Mouse (Mus musculus) cerebellum, postnatal 36 days (tissue): ENCODE results near the gene Pbld1.

Experiments
- DNase-seq, 2 experiments: peaks; one replicate each; pipeline ENCODE4 v3.0.0; 2021 to 2022; ENCODE audit warnings: mixed read lengths in 2 of 2

Gene Pbld1

DNA sequence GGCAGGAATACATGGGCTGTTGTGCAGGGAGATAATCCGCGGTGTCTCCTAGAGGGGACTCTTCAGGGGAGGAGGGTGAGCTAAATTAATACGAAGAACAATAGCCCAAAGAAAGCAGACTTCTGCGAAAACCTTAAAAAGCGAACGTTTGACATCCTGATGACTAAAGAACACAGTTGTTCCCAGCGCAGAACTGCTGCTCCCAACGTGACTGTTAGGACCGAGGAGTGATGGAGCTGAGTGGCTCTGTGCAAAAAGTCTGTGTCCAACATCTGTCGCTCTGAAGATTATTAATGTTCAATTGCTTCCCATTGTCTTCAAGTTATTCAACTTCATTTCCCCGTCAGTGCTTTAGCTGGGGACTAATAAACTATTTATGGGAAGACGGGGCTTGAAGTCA is 38.2 kb downstream of the Pbld1 start:
- no peak for DNase-seq

DNA sequence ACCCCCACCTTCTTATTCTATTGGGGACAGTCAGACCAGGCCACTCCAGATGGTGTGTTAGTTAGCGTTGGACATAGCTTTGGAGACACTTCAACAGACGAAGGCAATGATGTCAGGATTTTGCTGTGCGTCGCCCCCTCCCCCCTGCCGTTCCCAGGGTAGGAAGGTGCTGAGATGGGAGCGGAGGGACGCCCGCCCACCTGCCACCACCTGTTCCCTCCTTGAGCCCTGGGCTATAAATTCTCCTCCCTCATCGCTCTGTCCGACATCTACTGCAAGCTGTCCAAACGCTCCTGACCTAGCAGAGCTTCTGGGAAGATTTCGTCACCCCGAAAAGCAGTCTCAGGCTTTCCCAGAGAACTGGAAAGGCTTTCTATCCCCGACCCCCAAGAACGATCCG is 39.6 kb downstream of the Pbld1 start, which contains the start of gene Atoh7:
Atoh7 (plus strand) TSS at position 131 of the 400 bp plus-strand sequence.
- DNase-seq, result peak; percentile 92 to 94

DNA sequence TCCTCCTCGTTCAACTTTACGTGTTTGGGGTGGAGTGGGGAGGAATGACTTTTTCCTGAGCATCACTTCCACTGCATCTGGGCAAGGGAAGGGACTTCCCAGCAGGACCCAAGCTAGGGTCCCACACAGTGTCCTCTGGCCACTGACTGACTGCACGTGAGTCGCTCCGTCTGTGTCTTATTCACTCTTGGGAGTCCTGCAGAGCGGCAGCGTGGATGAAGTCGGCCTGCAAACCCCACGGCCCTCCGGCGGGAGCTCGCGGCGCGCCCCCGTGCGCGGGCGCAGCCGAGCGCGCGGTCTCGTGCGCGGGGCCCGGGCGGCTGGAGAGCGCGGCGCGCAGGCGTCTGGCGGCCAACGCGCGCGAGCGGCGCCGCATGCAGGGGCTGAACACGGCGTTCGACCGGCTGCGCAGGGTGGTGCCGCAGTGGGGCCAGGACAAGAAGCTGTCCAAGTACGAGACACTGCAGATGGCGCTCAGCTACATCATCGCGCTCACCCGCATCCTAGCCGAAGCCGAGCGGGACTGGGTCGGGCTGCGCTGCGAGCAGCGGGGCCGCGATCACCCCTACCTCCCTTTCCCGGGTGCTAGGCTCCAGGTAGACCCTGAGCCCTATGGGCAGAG is 40.1 kb downstream of the Pbld1 start:
- peak; percentile 88 to 92 for DNase-seq

DNA sequence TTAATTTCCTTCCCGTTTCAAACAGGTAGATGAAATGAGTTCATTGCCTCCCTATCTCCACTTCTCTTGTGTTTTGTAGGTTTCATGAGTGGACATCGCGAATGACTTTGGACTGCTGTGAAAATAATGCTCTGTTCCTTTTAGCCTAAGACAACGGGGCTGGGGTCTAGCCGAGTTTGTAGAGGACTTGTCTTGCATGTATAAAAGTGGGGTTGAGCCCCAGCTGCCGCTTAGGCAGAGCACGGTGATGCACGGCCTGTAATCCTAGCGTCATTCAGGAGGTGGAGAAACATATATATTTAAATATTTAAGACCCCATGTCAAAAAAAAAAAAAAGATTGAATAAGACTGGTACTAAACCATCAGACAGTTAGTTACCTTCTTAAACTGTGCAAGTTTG is 40.7 kb downstream of the Pbld1 start:
- no peak for DNase-seq

DNA sequence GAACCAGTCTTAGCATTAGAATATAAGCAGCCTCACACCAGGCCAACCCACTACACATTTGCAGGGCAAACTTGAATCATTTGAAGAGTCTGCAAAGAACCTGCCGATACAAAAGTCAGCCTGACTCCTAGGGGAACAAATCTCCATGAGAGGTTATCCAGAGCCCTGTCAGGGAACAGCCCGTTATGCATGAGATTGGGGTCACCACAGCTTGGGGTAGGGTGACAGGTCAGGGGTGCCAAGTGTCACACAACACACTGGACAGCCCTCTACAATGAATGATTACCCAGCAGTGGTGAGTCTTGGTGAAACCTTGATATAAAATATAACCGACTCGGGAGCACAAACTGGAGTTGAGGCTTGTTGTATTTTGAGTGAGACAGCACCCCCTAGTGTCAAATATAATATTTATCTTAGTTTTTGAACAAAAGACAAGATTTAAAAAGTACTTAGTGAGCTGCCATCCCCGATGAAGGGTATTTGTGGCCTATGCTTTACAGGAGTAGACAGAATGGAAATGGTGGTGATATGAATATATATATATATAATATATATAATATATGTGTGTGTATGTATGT is 53.2 kb downstream of the Pbld1 start:
- DNase-seq, result peak in 1 of 2 experiments; percentile 43

DNA sequence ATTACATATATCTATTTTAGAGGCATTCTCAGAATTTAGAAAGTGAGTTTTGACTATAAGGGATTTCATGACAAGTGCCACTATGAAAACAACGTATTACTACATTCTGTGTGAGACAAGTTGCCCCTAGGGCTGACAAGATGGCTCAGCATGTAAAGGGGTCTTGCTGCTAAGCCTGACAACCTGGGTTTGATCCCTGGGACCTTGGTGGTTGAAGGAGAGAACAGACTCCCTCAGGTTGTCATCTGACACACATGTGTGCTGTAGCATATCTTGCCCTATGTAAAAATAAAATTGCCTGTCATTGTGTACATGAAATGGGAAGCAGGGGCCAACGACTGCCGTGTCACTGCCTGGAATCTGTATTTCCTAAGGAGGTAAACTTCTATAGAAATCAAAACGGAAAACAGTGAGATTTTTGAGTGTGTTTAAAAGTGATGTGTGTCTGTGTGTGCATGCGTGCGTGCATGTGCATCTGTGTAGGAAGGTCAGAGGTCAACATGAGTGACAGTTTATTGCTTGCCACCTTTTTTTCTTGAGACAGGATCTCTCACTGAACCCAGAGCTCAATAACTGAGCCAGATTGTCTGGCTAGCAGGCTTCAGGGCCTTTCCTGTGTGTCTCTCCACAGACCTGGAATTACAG is 53.9 kb downstream of the Pbld1 start:
- DNase-seq, result no peak

DNA sequence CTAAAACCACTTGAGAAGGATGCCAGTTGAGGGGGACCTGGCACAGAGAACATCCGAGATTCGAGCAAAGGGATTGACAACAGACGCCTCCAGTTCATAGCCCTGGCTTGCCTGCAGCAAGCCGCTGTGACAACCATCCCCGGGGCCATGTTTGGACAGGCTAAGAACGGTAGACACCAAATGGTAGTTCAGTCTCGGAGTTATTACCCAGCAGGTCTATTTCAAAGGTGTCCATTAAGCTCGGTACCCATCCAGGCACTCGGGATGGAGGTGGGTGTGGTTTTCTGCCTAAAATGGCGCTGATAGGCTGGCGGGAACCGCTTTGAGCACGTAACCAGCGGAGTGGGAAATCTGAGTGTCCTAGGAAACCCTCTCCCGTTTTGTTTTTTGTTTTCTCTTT is 55.9 kb downstream of the Pbld1 start:
- DNase-seq, result no peak

DNA sequence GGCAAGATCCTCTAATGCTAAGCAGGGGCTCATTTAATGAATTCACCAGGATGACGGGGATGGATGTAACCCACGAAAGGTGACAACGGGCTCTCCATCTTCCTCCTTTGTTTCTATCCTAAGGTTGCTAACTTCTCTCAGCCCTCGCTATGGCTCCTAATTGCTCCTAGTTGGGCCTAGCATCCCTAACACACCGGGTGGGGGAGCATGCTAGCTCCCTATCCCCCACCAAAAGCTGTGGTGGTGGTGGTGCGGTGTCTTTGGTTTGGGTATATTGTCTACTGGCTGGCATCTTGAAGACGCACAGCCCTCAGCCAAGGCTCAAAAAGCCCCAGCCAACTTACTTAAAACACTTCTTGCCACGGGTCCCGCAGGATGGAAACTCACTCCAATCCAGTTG is 56.4 kb downstream of the Pbld1 start:
- no peak for DNase-seq

DNA sequence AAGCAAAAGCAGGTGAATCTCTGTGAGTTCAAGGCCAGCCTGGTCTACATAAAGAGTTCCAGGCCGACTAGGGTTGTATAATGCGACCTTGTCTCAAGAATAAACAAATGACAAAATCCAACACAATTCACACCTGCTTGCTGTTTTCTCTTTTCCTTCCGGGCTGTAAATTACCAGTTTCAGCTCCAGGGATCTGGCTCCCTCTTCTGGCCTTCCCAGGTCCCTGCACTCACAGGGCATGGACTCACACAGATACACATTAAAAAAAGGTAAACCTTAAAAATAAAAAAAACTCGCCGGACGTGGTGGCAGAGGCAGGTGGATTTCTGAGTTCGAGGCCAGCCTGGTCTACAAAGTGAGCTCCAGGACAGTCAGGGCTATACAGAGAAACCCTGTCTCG is 57.6 kb downstream of the Pbld1 start:
- no peak for DNase-seq

DNA sequence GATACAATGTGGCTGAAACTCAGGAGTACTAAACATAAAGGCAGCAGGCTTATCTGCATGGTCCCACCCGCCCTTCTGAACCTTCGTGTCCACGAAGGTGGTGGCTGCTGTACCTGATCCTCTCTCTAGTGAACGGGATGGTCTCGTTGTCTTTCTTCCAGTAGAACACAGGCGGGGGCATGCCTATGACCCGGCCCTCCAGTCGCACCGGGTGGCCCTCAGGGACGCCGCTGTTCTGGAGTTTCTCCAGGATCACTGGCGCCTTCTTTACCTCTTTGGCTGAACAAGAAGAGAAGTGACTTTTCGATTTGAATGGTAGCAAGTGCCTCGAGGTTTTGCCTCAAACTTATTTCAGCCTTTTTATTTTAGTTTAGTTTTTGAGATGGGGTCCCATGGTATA is 60.0 kb downstream of the Pbld1 start:
- DNase-seq, result no peak

DNA sequence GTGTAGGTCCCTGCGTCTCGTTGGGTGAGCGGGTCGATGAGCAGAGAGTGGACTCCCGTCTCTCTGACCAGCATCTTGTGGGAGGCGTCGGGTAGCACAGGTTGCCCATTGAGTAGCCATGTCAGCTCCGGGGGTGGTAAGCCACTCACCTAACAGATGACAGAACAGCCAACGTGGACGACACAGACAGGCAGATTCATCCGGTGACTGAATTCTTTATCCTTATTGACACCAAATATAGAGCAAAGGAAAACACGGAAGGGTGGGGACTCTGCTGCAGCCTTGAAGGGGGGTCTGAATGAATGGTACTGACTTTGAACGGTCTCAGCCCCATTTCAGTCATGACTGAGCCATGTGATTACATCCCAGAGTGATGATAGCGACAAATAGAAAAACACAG is 62.0 kb downstream of the Pbld1 start:
- DNase-seq, result no peak

DNA sequence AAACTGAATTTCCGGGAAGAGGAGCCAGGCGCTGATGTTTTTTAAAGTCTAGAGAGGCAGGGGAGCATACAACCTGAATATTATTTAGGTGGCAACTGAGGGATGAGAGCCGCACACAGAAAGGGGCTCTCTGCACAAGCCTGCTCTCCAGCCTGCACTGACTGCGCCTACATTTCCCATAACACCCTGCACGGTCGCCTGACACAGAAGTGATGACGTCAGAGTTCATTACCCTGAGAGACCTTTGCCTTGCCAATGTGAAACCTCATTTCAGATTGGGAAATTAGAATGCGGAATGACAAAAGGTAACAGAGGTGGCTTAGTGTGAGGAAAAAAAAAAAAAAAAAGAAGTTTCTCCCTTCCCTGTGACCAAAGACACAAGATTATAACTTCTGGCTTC is 62.6 kb downstream of the Pbld1 start:
- peak; percentile 38 to 42 for DNase-seq

DNA sequence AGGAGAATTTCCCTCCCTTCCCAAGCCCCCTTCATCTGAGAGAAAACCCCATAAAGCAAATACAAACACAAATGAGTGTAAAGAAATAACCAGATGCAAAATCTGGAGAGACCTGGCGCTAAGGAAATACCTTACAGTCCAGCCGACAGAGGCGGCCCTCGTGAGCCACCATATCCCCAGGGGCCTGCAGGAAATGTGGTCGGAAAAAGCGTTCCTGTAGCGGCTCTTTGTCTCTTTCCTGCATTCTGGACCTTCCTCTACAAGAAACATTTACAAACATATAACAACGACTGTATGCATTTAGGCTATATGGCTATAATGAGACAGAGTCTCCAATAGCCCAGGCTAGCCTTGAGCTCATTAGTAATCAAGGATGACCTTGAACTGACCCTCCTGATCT is 63.2 kb downstream of the Pbld1 start:
- no peak for DNase-seq

DNA sequence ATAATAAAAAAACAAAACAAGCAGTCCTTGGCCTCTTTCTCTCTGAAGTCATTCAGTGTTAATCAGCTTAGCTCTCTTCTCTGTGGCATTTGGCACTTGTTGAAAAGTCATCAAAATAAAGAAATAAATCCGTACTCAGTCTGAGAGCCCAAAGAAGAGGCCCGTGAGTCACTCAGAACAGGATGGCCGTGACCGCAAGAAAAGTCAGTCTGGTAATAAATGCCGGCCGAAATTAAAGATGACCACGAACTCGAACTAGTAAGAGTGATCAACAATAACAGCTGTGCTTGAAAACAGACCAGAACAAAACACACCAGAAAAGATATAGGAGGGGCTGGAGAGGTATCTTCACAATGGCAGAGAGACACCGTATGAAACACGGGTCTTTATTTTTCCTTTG is 64.1 kb downstream of the Pbld1 start:
- no peak for DNase-seq

DNA sequence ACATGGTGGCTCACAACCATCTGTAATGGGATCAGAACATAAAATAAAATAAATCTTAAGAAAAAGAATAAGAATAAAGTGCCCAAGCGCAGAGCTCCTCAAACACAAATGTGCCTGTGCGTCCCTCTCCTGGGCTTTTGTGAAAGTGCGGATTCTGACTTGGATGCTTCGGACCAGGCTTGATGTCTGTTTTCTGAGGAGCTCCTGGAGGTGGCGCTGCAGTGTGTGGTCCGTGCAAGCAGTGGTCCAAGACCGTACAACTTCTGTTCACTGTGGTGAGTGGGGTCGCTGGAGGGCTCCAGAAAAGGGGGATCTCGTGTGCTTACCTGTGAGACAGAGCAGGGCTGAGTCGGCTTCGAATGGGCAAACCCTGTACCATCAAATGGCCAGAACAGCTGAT is 65.4 kb downstream of the Pbld1 start:
- no peak for DNase-seq

DNA sequence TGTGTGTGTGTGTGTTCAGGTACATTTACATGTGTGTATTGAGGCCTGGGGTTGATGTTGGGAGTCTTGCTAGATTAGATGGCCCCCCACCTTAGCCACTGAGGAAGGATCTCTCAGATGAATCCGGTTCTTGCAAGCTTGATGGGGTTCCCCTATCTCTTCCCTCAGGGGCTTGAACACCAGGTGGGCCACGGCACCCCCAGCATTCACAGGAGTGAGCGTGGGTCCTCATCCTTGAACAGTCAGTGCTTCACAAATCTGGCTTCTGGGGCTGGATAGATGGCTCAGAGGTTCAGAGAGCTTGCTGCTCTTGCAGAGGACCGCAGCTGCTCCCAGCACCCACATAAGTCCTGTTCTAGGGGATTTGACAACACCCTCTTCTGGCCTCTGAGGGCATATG is 66.2 kb downstream of the Pbld1 start:
- no peak for DNase-seq

DNA sequence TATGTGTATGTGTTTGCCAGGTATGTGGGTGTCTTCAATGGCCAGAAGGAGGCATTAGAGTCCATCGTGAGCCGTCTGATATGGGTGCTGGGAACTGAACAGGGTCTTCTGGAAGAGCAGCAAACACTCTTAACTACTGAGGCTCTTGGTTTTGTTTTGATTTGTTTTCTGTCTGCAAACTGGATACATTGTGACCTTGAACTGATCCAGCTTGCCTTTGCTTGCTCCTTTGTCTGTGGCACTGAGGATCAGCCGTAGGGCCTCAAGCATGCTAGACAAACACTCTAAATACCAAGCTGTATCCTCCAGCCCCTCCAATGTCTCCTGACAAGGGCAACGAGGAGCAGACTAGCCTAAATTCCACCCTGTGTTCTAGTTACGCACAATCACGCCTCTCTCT is 67.2 kb downstream of the Pbld1 start:
- DNase-seq, result no peak
